In the genomic region with DNA sequence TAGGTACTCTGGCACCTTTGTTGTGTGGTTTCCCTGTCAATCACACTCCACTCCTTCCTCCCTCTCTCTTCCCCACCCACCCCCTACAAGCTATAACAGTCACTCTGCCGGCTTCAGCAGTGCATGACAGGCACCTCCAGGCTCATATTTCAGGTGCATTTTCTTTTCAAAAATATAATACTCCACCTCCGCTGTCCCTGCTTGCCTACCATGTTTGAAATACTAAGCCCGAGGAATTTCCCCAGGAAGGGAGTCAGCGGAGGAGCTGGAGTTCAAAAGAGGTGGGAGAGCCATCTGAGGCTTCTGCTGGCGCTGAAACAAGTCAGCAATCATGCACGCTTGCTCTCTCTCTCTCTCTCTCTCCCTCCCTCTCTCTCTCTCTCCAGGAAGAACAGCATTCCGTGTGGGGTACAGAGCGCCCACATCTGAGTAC, we compare ENCODE assay signal across 10 mouse cellular contexts.
DNase-seq lines count a peak whose midpoint lies in the region; ATAC-seq and TF ChIP-seq lines count a peak whose summit lies in the region.
"Had no signal": no experiment of that assay in that cellular context is flagged by ENCODE, and none has a peak within 500 bp of the region (broad histone marks: within the 10 kb centered on the region; RNA-seq: fewer than 3 reads in every experiment).

No protein-coding gene starts in this region.

- DNase-seq in heart, postnatal 0 days (ENCODE audit: low spot score): peak; percentile 8
- no peak for DNase-seq in heart, embryonic 10.5 days (ENCODE audit: low spot score)
- no peak for DNase-seq in stomach, postnatal 0 days (ENCODE audit: low spot score)
- DNase-seq in thymus, postnatal 4 days: peak; percentile 25
- no peak for DNase-seq in gastrocnemius, adult 18-20 months (ENCODE audit: low spot score)
- DNase-seq: cerebellum, adult 9-11 months; lung, adult 18-20 months had no signal

- H3K4me2 ChIP-seq in heart, postnatal 0 days (ENCODE audit: low read depth, low read length): no peak overlapping the region
- no peak overlapping the region for H3K4me2 ChIP-seq in stomach, embryonic 14.5 days (replicated peaks; ENCODE audit: low read depth, low read length)
- H3K4me2 ChIP-seq in stomach, postnatal 0 days (replicated peaks; ENCODE audit: low read depth): no peak overlapping the region
- H3K4me2 ChIP-seq in kidney, embryonic 15.5 days: peak overlapping the region; percentile 49
- no peak overlapping the region for H3K4me2 ChIP-seq in intestine, embryonic 16.5 days (ENCODE audit: low read depth, low read length)

- H3K9ac ChIP-seq in heart, postnatal 0 days (replicated peaks; ENCODE audit: low read depth, low read length): no peak overlapping the region
- H3K9ac ChIP-seq in stomach, embryonic 14.5 days (replicated peaks; ENCODE audit: low read depth, low read length): no peak overlapping the region
- H3K9ac ChIP-seq in stomach, postnatal 0 days (ENCODE audit: low read length): no peak overlapping the region
- H3K9ac ChIP-seq in kidney, embryonic 15.5 days: no peak overlapping the region
- H3K9ac ChIP-seq in intestine, embryonic 16.5 days (ENCODE audit: low read depth, low read length): no peak overlapping the region

- no peak overlapping the region for H3K27ac ChIP-seq in heart, postnatal 0 days (ENCODE audit: low read depth)
- no peak overlapping the region for H3K27ac ChIP-seq in heart, embryonic 10.5 days
- no peak overlapping the region for H3K27ac ChIP-seq in stomach, embryonic 14.5 days (ENCODE audit: low read length)
- H3K27ac ChIP-seq in stomach, postnatal 0 days (replicated peaks): no peak overlapping the region
- peak overlapping the region; percentile 90 for H3K27ac ChIP-seq in kidney, embryonic 15.5 days
- no peak overlapping the region for H3K27ac ChIP-seq in intestine, embryonic 16.5 days (ENCODE audit: low read length)

- ATAC-seq in heart, postnatal 0 days (ENCODE audit: insufficient read depth, low read depth): no peak
- ATAC-seq in stomach, embryonic 14.5 days (ENCODE audit: insufficient number of reproducible peaks, insufficient read depth, low FRiP score, low read depth): peak; percentile 65; the same call in 1 of the 2 replicates
- no peak for ATAC-seq in stomach, postnatal 0 days (ENCODE audit: low FRiP score, low TSS enrichment)
- peak; percentile 78 for ATAC-seq in kidney, embryonic 15.5 days (replicated peaks; ENCODE audit: low FRiP score)
- no peak for ATAC-seq in intestine, embryonic 16.5 days

- no peaks in the 10 kb centered on the region for H3K4me1 ChIP-seq in heart, postnatal 0 days (ENCODE audit: control insufficient read depth, insufficient read depth)
- peaks cover 8% of the 10 kb centered on the region; the same call in 1 of the 2 replicates for H3K4me1 ChIP-seq in heart, embryonic 10.5 days
- peaks cover 9% of the 10 kb centered on the region; the same call in 1 of the 2 replicates for H3K4me1 ChIP-seq in stomach, embryonic 14.5 days (ENCODE audit: control insufficient read depth, insufficient read depth, low read length)
- H3K4me1 ChIP-seq in stomach, postnatal 0 days (replicated peaks; ENCODE audit: control insufficient read depth, insufficient read depth): no peaks in the 10 kb centered on the region
- peaks cover 42% of the 10 kb centered on the region for H3K4me1 ChIP-seq in kidney, embryonic 15.5 days
- peaks cover 5% of the 10 kb centered on the region for H3K4me1 ChIP-seq in intestine, embryonic 16.5 days (ENCODE audit: control insufficient read depth, insufficient read depth, low read length)

- no peaks in the 10 kb centered on the region for H3K9me3 ChIP-seq in heart, postnatal 0 days (replicated peaks; ENCODE audit: control insufficient read depth, low read length)
- no peaks in the 10 kb centered on the region for H3K9me3 ChIP-seq in heart, embryonic 10.5 days
- H3K9me3 ChIP-seq in stomach, embryonic 14.5 days (ENCODE audit: control insufficient read depth, low read depth, low read length): no peaks in the 10 kb centered on the region
- H3K9me3 ChIP-seq in stomach, postnatal 0 days (ENCODE audit: control insufficient read depth, low read length): no peaks in the 10 kb centered on the region
- H3K9me3 ChIP-seq in kidney, embryonic 15.5 days (replicated peaks): no peaks in the 10 kb centered on the region
- no peaks in the 10 kb centered on the region for H3K9me3 ChIP-seq in intestine, embryonic 16.5 days (ENCODE audit: control insufficient read depth, low read length)

- TF ChIP-seq CTCF in heart, postnatal 0 days (IDR thresholded peaks at IDR 0.05; ENCODE audit: low read depth): no peak
- no peak for TF ChIP-seq CTCF in stomach, postnatal 0 days (IDR thresholded peaks at IDR 0.05; ENCODE audit: low read depth)

- WGBS in heart, postnatal 0 days: 15% methylated on average over 8 of the region's 8 CpGs
- 37% methylated on average over 8 of the region's 8 CpGs for WGBS in heart, embryonic 10.5 days
- WGBS in stomach, embryonic 14.5 days: 20% methylated on average over 8 of the region's 8 CpGs
- 22% methylated on average over 8 of the region's 8 CpGs for WGBS in stomach, postnatal 0 days
- WGBS in kidney, embryonic 15.5 days: 7% methylated on average over 8 of the region's 8 CpGs
- 30% methylated on average over 8 of the region's 8 CpGs for WGBS in intestine, embryonic 16.5 days

- H3K36me3 ChIP-seq in heart, postnatal 0 days (replicated peaks; ENCODE audit: control insufficient read depth, insufficient read depth, low read length): no peaks in the 10 kb centered on the region
- no peaks in the 10 kb centered on the region for H3K36me3 ChIP-seq in heart, embryonic 10.5 days
- no peaks in the 10 kb centered on the region for H3K36me3 ChIP-seq in stomach, embryonic 14.5 days (ENCODE audit: control insufficient read depth, insufficient read depth, low read length)
- no peaks in the 10 kb centered on the region for H3K36me3 ChIP-seq in stomach, postnatal 0 days (ENCODE audit: control insufficient read depth, insufficient read depth, low read length)
- H3K36me3 ChIP-seq in kidney, embryonic 15.5 days: no peaks in the 10 kb centered on the region
- H3K36me3 ChIP-seq in intestine, embryonic 16.5 days (ENCODE audit: control insufficient read depth, insufficient read depth, low read length): no peaks in the 10 kb centered on the region

- no peaks in the 10 kb centered on the region for H3K27me3 ChIP-seq in heart, postnatal 0 days (ENCODE audit: control insufficient read depth, insufficient read depth, low read length)
- peaks cover 6% of the 10 kb centered on the region; the same call in 1 of the 2 replicates for H3K27me3 ChIP-seq in heart, embryonic 10.5 days (ENCODE audit: insufficient read depth, poor library complexity, severe bottlenecking)
- H3K27me3 ChIP-seq in stomach, embryonic 14.5 days (ENCODE audit: control insufficient read depth, insufficient read depth, low read length): no peaks in the 10 kb centered on the region
- no peaks in the 10 kb centered on the region for H3K27me3 ChIP-seq in stomach, postnatal 0 days (ENCODE audit: control insufficient read depth, insufficient read depth, low read length)
- no peaks in the 10 kb centered on the region for H3K27me3 ChIP-seq in kidney, embryonic 15.5 days
- H3K27me3 ChIP-seq in intestine, embryonic 16.5 days (replicated peaks; ENCODE audit: control insufficient read depth, insufficient read depth, low read length): no peaks in the 10 kb centered on the region

- H3K4me3 ChIP-seq in heart, postnatal 0 days (ENCODE audit: low read depth, low read length): no peak overlapping the region
- no peak overlapping the region for H3K4me3 ChIP-seq in heart, embryonic 10.5 days
- no peak overlapping the region for H3K4me3 ChIP-seq in stomach, embryonic 14.5 days (ENCODE audit: low read depth, low read length)
- no peak overlapping the region for H3K4me3 ChIP-seq in stomach, postnatal 0 days (ENCODE audit: low read depth, low read length)
- peak overlapping the region; percentile 5; the same call in 1 of the 2 replicates for H3K4me3 ChIP-seq in kidney, embryonic 15.5 days (replicated peaks)
- no peak overlapping the region for H3K4me3 ChIP-seq in intestine, embryonic 16.5 days (ENCODE audit: low read length)

- no peak for TF ChIP-seq EP300 in heart, postnatal 0 days (IDR thresholded peaks at IDR 0.05; ENCODE audit: low read depth)
- TF ChIP-seq EP300 in stomach, postnatal 0 days (optimal IDR thresholded peaks at IDR 0.05): no peak

Comparison
In these comparisons a context has a peak if more than half of its experiments do, and no peak if none do; other contexts are left out.
1. ATAC-seq: peak in stomach, embryonic 14.5 days (single experiment) and kidney, embryonic 15.5 days (single experiment); none in heart, postnatal 0 days (single experiment), stomach, postnatal 0 days (single experiment) and intestine, embryonic 16.5 days (single experiment).
2. DNase-seq: peak in heart, postnatal 0 days (single experiment) and thymus, postnatal 4 days (single experiment); none in heart, embryonic 10.5 days (single experiment), stomach, postnatal 0 days (single experiment) and gastrocnemius, adult 18-20 months (single experiment).